Mouse (Mus musculus): Measurements from ENCODE around the gene Plek2.
"Not testable (repeated sequence)": the region's sequence is repeated elsewhere in the genome, so short reads cannot be mapped to it uniquely, and the experiment has no call there.

The Plek2 gene

DNA sequence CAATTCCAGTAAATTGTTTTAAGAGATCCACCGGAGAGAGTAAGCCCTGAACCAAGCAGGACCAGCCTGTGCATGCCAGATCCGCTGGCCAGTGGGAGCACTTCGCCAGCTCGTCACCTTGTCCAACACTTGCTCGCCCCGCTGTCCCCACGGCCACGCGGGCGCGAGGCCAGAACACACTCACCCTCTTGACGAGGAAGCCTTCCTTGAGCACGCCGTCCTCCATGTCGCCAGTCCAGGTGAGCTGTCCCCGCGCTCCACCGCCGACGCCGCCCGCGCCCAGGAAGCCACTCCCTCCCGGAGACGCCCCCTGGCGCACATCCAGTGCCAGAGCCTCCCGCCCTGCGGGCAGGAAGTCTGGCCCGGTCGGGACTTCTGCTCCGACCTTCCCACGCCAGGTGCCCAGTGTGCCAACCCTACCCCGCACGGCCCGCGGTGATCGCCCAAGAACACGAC lies at the start of gene Plek2:
TSS of gene Plek2 (minus strand) at position 258 of the 456 bp plus-strand sequence.
- peak; percentile 81 for DNase-seq (ENCODE audit: low spot score)

DNA sequence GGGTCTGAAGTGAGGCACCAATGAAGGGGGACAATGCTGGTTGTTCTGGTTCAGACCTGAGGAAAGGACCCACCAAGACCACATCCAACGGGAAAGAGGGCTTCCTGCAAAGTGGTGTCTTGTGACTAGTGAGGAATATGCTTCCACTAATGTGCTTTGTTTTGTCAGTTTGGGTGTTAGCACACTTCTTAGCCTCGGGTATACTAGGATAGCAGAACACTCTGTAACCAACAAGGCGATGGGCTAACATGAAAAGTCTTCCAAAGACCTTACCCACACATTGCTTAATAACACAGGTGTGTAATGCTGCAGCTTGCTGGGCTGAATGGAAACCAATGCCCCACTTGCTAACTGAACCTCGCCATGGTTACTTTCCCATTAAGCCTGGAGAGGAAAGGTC lies 49.6 kb upstream of the Plek2 start:
- no peak for DNase-seq (ENCODE audit: low spot score)

DNA sequence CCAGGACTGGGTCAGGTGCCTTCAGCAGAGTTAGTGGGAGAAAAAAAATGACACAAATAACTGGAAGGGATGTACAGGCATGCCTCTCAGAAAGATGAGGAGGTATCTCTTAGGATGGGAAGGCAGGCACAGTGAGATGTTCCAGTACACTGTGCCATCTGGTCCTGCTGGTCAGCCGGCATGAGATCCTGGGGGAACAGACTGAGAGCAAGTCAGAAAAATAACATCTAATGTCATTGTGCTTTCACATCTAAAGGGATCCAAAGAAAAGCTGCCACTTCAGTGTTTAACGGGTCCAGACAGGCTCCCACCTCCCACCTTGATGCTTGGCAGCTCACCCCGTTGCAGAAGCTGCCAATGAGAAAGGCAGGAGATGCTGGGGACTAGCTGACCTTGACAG lies 45.7 kb upstream of the Plek2 start:
- DNase-seq (ENCODE audit: low spot score): no peak

DNA sequence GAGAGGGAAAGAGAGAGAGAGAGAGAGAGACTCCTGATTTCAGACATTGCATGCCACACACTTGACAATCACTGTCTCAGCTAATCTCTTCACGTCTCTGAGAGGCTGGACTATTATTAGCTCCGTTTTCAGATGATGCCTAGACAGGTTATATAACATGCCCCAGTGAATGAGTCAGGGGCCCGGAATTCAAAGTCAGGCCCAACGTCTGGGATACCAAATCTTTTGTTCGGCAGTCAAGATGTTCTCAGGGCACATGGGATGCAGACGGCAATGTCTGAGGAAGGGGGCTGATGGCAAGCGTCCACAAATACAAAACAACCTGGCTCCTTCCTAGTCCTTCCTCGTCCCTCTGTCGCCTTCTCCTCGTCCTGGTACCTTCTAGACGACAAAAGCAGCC lies 45.3 kb upstream of the Plek2 start:
- DNase-seq (ENCODE audit: low spot score): no peak

DNA sequence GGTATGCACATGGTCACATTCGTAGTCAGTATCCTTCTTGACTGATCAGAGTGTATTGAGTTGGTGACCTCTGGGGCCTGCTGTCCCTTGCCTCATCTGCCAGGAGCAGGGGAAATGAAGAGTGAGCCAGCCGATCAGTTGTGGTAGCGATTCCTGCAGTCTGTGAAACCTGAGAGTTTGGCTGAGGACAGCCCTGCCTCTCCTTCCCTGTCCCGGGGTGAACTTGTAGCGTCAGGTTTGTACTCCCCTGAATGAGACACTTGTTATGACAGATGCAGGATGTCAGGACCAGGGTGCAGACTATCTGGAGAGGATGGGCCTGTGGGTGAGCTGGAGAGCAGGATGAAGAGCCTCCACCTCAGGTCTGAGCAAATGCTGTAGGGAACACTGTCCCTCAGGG lies 40.9 kb upstream of the Plek2 start:
- DNase-seq (ENCODE audit: low spot score): no peak

DNA sequence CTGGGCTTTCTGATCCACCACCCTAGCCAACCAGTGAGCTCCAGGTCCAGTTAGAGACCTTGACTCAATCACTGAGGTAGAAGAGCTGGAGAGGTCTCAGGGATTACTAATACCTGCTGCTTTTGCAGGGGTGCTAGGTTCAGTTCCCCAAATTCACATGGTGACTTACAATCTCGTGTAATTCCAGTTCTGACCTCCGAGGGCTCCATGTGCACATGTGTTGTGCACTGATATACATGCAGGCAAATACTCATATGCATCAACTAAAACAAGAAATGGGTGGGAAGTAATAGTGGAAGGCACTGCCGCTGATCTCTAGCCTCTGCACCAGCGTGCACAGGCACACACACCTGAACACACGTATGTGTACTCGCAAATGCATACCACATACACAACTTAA lies 40.4 kb upstream of the Plek2 start:
- DNase-seq (ENCODE audit: low spot score): no peak

DNA sequence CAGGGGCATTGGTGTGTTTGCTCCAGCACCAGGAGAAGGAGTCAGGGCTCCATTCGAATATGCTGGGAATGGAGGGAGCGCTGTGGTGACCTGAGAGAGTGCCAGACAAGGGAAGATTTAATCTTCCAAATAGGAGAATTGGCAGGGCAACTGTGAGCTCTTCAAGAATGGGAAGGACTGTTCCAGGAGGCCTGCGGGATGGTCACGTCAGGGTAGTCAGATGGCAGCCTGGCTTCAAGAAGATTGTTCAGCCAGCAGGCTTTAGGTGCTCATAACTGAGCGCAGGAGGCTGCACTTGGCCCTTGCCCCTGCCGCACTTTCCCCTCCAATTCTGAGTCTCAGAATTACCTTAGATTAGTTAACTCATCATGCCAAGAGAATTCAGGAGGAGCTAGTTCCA lies 36.2 kb upstream of the Plek2 start:
- no peak for DNase-seq (ENCODE audit: low spot score)

DNA sequence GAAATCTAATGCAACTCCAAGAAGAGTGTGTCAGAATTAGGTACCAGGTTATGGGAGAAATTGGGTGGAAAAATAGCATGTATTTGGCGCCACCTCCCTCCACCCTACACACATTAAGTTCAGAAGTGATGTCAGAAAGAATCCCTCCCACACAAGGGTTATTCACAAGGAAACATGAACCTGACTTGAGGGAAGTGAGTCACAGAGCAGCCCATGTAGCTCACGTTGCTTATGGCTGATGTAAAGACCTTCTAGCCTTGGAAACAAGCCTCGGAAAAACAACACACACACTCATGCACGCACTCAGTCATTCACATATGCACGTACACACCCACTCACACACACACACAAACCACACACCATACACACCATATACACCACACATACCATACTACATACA lies 33.3 kb upstream of the Plek2 start:
- DNase-seq (ENCODE audit: low spot score): no peak

DNA sequence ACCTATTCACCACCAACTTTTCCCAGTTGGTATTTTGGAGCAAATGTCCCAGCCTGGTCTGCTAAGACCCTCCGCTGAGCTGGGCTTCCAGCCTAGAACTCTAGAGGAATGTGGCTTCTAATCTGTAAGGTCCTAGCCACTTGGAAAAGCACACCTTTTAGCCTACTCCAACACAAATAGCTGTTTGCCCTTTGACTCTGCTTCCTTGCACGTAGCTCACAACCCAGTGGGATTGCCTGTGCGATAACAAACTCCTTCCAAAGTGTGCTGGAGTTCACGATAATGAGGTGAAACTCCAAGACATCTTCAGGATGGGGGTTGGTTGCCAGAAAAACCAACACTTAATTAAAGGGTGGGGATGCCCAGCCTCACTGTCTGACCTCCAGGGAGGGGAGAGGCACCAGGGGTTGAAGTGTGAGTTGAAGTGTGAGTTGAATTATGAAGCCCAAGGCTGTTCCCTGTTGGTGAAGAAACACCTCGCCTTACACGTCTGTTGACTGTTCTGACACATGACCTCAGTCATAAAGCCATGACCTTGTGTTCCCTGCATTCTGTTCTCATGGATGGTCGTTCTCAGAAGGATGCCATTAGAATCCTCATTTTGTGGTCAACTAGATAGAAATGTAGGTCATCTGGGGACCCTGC lies 32.8 kb upstream of the Plek2 start:
- DNase-seq (ENCODE audit: low spot score): no peak

DNA sequence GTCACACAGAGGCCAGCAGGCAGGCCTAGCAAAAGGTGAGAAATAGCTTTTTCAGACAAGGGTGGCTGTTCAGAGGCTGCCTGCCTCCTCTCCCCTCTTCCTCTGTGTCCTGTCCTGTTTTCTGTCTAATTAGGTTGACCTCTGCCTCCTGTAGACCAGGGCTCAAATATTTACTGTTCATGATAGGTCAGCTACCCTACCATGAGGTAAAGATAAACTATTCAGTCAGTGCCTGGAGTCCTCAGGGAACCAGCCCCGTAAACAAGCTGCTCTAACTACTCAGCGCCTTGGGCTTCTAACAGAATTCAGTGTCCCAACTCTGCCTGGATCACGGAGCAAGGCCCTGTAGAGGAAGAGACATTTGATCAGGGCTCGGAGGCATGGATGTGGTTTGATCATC lies 29.7 kb upstream of the Plek2 start:
- no peak for DNase-seq (ENCODE audit: low spot score)

DNA sequence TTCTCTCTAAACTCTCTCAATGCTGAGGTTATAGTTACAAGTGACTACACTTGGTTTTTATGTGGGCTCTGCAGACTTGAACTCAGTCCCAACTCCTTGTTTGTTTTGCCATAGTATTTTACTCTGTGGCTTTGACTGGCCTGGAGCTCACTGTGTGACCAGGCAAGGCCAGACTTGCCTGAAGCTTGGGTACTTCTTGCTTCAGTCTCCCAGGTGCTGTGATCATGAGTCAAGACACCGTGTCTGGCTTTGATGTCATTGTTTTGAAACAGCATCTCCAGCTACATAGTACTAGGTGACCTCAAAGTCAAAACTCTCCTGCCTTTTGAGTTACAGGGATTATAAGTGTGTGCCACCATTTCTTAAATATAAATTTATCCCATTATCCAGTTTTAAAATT lies 23.1 kb upstream of the Plek2 start:
- no peak for DNase-seq (ENCODE audit: low spot score)

DNA sequence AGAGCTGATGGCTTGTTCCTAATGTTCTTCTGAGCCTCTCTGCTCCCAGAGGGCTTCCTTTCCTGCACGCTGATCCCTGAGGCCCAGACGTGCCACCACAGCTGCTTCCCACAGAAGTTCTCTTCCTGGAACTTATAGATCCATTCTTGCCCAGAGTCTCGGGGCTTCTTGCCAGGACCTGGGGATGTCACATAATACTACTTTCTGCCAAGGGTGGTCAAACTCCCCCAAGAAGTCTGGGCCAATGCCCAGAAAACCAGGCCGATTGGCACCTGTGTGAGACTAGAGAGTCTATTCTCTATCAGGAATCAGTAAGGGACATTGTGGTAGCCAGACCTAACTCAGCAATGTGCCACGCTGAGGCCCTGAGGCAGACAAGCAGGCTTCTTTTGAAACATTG lies 20.5 kb upstream of the Plek2 start:
- DNase-seq (ENCODE audit: low spot score): no peak

DNA sequence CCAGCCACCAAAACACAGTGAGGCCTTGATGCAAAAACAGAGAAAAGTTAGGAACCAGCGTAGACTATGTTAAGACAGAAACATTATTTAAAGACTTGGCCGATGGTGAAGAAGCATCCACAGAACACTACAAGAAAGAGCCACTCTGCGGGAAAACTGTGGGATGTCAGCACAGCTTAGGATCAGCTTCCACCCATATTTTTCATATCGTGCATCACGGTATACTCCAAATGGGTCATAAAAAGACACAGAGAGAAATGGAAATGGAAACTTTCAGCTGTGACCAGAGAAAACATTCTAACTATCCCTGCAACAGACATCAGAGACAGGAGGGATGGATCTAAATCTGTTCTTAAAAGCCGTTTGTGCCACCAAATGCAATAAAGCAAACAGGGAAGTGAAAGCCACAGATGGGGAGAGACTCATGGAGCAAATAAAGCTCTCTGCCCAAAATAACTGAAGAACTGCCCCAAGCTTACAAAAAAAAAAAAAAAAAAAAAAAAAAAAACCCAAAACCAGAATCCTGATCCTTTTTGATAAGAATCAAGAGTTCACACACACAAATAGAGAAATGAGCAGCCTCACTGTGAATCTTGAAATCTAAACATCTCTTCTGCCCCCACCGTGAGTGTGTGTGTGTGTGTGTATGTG lies 16.9 kb upstream of the Plek2 start:
- no peak for DNase-seq (ENCODE audit: low spot score)

DNA sequence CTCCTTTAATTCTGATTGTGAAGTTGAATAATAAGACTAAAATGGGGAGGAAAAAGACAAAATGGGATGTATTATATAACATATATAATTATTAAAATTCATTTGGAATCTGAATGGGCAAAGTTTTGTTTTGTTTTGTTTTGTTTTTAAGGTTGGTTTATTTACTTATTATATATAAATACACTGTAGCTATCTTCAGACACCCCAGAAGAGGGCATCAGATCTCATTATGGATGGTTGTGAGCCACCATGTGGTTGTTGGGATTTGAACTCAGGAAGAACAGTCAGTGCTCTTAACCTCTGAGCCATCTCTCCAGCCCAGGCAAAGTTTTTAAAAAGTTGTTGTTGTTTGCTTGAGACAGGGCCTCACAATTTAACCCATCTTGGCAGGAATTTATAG lies 16.2 kb upstream of the Plek2 start:
- not testable (repeated sequence) for DNase-seq (ENCODE audit: low spot score)

DNA sequence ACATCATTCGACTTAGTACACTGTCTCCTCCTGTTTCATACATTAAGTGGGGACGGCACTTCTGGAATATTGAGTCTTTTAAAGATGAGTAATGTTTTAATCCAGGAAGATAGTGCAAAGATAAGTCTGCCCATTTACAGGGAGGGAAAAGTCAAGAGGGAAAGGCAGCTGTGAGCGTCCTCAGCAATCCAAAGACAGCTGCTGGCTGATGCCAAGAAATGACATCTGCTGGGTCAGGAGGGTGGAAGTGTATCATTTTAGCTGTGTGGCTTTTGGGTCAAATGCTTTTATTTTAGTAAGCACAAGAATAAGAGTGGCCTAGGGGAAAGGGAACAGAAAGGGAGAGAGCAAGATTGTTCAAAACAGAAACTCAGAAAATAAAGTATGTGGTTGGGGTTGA lies 15.3 kb upstream of the Plek2 start:
- no peak for DNase-seq (ENCODE audit: low spot score)

DNA sequence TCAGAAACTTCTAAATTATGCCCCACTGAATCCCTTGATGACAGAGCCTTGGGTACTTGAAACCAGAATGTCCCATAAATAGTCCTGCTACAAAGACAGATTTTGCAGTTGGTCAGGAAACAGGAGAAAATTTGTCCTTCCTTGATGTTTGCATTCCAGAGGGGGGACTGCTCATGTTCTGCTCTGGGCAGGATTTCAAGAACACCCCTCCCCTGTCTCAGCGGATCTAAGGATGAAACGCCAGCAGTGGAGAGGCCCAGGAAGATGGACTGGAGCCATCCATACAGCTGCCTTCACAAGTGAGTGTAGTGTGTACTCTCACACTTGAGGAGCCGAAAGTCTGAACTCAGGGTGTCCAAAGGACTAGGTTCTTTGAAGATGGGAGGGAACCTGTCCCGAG lies 14.7 kb upstream of the Plek2 start:
- no peak for DNase-seq (ENCODE audit: low spot score)

DNA sequence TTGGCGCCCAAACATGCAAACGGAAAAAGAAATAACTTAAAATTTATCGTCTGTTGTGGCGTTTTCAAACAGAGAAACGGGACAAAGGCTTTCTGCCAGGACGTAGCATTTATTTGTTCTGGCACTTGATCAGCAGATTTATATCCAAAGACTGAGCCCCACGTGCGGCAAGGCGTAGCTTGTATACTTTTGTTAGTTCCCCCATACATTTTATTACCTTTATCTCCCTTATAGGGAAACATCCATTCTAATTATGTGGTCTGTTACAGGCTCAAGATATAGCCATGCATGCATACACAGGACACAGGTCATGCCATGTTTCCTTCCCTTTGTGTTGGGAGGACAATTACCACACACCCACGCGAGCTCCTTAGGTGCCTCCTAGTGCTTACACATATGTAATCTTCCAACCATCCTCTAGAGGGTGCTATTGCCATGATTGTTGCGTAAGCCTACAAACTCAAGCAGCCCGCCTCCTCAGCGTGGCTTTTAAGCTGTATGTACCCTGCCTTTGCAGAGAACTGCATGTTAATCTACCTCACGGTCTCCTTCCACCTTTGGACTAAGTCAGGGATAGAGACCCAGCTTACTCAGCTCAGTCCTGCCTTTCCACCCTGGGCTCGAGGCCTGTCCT lies 12.4 kb upstream of the Plek2 start:
- peak; percentile 48 for DNase-seq (ENCODE audit: low spot score)

DNA sequence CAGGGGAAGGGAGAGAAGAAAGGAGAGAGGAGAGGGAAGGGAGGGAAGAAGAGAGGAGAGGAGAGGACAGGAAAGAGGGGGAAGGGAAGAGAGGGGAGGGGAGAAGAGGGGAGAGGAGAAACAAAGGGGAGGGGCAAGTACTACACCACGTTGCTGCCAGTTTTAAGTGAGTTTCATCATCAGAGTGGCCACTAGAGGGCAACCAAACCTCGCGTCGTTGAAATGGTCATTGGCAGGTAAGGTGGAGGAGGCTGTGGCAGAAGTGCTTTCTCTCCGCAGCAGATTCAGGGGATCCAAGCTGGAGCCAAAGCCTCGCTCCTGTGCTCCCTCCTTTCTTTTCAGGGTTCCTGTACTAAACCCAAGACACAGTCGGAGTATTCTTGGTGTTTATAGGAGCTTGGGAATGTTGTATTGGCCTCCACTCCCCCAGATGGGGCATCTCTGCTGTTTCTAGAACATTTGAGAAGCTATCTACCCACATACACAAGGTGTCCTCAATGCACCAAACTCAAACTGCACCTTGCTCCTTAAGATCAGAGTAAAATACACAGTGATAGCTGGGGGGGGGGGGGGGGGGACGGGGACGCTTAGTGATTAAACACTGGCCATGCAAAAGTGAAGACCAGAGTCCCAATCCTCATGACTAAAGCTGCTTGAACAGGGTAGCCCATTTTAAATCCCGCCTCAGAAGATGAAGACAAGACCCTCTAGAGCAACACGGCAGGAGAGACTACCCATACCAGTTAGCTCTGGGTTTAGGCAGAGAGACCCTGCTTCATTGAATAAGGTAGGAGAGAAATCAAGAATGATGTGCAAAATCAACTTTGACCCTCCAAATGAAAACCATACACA lies 11.7 kb upstream of the Plek2 start:
- DNase-seq (ENCODE audit: low spot score): peak; percentile 73

DNA sequence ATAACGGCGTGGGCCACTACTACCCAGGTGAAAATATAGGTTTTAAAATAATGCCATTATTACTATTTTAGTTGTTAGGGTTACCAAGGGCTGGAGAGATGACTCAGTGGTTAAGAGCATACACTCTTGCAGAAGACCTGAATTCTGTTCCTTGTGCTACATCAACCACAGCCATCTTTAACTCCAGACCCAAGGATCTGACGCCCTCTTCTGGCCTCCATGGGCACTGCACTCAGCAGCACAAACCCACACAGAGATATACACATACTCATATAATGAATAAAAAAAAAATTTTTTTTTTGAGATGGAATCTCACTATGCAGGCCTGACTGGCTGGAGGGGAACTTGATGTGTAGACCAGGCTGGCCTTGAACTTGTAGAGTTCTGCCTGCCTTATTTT lies 9.5 kb upstream of the Plek2 start:
- no peak for DNase-seq (ENCODE audit: low spot score)

DNA sequence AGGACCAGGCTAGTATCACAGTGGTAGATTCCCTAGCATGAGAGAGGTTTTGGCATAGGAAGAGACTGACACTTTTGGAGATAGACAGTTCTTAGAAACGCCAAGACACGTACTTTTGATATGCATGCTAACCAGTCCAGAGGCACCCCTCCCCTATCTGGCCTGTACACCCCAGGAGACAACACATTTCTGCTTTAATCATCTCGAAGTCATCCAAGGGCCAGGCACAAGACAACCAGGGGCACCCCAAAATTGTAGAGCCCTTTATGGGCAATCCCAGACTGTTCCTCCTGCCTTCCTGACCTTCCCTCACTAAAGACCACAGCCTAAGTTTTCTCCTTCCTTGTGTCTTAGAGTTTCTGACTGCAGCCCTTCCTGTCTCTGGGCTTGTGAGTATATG lies 8.8 kb upstream of the Plek2 start:
- peak; percentile 6 for DNase-seq (ENCODE audit: low spot score)

DNA sequence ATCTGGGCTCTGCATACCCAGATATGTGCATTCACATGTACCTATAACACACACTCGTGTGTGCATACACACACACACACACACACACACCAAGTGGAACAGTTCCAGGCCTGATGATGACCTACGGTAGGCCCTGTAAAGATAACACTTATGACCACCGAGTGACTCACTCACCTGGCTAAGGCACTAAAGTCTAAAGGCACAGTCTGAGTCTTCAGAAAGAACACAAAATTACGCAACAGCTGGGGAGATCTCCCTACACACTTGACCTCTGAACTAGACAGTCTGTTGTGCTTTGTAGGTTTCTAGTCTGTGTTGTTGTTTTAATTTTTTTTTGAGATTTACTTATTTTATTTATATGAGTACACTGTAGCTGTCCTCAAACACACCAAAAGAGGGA lies 7.7 kb upstream of the Plek2 start:
- DNase-seq (ENCODE audit: low spot score): no peak

DNA sequence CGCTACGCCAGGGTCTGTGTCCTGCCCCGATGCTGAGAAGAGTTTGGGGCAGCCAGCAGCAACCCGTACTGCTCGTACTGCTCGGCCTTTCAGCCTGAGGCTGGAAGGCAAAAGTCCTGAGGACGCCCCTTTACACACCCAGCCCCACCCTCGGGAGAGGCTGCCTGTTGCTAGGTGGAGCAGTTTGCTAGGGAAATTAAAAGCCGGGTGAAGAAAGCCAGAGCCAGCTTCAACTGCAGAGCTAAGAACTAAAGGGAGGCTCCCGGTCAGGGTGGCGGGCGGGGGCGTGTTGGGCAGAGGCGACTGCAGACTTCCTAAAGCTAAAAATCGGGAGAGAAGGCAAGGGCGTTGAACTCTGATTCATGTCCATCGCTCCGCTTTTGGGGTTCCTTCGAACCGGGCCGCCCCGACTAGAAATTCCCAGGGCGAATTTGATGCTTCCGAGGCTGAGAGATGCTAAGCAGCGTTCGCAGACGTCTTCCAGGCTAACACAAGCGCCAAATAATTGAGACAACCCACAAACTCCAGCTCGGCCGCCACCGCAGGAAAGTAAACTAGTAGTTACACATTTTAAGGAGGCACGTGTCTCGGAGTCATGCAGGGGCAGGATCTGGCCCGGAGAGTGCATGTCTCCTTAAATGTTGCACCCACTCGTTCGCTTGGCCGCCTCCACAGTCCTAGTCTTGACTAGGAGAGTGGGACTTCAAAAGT lies 5.1 kb upstream of the Plek2 start:
- peak; percentile 65 for DNase-seq (ENCODE audit: low spot score)
